Mouse (Mus musculus) brain, embryonic 18.5 days (tissue): ENCODE results near the gene Rcvrn.

Experiments used
- DNase-seq: peaks from one replicate; pipeline ENCODE4 v3.0.0-alpha.2; 2012; ENCODE audit warnings: low read depth, low spot score

Rcvrn gene

GRCm38 (mm10) chr11:67668460-67669007 lies 26.6 kb upstream of the Rcvrn start:
- no peak for DNase-seq

DNA sequence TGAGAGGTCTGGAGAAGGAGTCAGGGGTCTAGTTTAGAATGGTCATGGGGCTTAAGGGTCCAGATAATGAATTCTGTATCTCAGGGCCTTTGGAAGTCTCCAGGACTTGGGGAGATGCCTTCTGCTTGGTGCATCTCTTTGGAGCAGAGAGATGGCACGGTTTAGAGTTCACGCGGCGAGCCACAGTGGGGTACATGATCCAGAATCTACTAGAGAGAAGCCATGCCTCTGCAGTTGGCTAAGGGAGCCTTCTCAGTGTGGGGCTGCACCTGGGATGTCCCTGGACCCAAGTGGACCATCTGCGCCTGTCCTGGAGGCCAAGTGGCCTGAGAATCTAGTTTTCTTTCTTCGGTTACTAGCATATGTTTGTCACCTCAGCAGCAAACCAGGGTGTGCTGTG lies 25.1 kb upstream of the Rcvrn start:
- DNase-seq, result no peak

GRCm38 (mm10) chr11:67672140-67672539 lies 23.0 kb upstream of the Rcvrn start:
- no peak for DNase-seq

DNA sequence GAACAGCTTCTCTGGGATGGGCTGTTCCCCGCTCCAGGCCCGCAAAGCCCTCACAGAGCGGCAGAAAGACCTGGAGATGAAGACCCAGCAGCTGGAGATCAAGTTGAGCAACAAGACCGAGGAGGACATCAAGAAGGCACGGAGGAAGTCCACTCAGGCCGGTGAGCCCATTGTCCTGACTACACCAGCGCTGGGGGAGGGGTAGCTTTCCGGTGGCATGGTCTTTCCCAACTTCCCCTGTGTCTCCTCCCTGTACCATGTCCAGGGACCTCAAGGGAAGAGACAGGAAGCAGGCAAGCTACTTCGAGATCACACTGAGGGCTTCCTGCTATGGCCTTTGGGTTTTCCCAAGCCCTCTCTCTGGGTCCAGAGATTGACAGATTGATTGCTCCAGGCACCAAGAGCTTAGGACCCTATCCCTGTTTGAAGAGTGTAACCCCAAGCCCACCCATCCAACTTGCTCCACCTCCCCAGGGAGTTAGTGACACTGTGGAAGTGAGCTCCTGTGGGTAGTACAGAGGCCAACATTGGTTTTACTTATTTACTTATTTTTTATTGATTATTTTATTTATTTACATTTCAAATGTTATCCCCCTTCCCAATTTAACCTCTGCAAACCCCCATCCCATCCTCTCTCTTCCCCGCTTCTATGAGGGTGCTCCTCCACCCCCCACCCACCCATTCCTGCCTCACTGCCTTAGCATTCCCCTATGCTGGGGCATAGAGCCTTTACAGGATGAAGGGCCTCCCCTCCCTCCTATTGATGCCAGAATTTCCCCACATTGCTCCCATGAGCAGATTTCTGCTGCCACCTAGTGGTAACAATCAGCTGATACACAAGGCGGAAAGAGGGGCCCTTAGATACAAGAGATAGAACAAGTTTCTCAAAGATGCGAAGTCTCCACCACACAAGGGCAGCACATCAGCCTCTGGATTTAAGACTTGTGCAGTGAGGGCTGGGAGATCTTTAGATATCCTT lies 19.3 kb upstream of the Rcvrn start:
- peak; percentile 59 for DNase-seq

DNA sequence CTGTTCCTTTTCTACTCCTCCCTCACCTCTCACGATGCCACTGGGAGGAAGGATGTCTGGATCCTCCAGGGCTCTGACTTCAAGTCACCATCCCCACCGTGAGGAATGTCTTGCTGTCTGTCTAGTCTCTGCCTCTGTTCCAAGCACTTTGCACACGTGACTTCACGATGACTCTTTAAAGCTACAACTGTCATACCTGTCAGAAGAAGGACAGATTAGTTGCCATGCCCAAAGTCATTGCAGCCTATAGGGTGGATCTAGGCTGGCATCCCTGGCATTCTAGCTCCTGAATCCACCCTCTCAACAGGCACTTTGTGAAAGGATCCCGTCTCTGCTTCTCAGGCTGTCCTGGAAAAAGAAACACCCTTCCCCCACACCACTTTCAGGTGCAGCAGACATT lies 15.8 kb upstream of the Rcvrn start:
- no peak for DNase-seq

GRCm38 (mm10) chr11:67679930-67680329 lies 15.2 kb upstream of the Rcvrn start:
- no peak for DNase-seq

DNA sequence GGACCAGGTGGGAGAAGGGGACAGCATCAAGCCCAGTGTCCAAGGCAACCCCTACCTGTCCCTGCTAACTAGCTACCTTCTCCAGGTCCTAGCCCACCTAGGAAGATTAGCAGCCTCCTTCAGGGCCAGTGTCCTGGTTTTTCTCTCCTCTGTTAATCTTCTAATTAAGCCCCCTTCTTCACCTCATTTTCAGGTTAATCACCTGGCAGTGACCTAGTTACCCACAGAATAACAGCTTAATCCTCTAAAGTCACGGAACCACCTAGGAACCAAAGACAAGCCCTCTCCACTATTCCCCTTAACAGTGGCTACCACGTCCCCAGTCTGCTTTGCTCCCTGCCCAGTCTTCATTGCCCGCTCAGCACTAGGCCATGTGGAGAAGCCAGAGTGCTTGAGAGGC lies 13.3 kb upstream of the Rcvrn start:
- DNase-seq, result no peak

GRCm38 (mm10) chr11:67686109-67686508 lies 9.0 kb upstream of the Rcvrn start:
- DNase-seq, result peak; percentile 45

- DNase-seq, result peak; percentile 3
Observed at GRCm38 (mm10) chr11:67712976-67713375, 17.9 kb downstream of the Rcvrn start.

GRCm38 (mm10) chr11:67715382-67715781 lies 20.3 kb downstream of the Rcvrn start:
- DNase-seq, result no peak

- no peak for DNase-seq
Observed at GRCm38 (mm10) chr11:67721485-67721884, 26.4 kb downstream of the Rcvrn start.

- DNase-seq, result no peak
Observed at GRCm38 (mm10) chr11:67722399-67723156, 27.5 kb downstream of the Rcvrn start.

DNA sequence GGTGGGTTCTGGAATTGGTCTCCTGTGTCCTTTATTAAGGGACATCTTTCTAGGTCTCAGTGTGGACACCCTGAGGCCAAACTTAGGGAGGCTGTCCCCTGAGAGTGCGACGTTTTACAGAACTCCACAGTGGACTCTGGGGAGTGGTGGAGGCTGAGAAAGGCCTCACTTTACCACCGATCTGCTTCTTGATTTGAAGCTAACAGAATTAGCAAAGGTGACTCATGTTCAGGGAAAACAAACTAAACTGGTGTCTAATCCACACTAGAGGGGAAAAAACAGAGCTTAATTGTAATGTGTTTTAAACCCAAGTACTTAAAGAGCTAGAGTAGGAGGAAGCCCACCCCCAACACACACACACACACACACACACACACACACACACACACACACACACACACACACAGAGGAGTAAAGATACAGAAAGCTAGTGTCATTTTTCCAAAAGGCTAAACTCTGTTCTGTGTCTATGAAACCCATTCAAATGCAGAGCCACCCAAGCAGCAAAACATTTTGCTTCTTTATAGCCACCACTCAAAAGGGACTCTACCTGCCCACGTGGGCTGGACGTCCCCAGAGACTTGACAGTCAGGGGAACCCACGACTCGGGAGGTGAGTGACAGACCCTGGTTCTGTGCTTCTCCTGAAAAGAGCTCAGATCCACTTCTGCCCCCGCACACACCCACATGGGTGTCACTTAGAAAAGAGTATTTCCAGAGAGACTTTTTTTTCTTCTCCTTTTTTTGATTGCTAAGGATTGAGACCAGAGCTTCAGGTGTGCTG lies 28.3 kb downstream of the Rcvrn start:
- DNase-seq, result no peak

DNA sequence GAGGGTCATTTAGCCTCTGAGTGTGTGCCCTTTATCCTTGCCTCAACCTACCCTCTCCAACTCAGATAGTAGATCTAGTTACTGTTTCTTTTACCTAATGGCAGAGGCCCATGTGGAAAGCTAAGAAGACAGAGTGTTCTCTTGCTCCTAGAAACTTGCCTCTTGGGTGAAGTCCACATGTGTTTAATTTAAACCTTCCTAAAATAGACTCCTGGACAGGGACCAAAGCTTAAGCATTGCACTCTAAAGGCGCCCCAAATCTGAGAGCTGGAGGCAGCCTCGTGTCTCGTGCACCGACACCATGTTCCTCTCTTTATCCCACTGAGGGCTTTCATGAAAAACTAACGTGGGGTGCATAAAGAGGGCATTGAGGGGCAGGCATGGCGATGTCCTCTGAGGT lies 32.0 kb downstream of the Rcvrn start:
- DNase-seq, result no peak

- DNase-seq, result no peak
Observed at GRCm38 (mm10) chr11:67728726-67729125, 33.6 kb downstream of the Rcvrn start.

GRCm38 (mm10) chr11:67731056-67731455 lies 35.9 kb downstream of the Rcvrn start:
- no peak for DNase-seq

- no peak for DNase-seq
Observed at GRCm38 (mm10) chr11:67733726-67734125, 38.6 kb downstream of the Rcvrn start.

DNA sequence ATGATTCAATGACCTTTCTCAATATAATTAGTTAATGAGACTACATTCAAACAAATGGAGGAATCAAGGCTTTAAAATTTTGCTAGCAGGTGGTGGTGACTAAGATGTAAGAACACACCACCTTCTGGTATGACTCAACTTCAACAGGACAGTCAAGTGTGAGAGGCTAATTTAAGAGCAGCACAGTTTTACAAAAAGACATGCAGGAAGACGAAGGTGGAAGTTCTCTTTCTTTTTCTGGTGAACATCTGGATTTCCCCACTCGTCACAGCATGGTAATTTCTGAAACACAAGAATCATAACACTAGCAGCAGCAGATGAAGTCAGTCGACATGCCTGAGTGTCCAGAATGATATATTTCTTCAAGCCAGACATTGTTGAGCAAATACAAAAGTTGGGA lies 39.5 kb downstream of the Rcvrn start:
- no peak for DNase-seq

- DNase-seq, result no peak
Observed at GRCm38 (mm10) chr11:67738345-67738744, 43.2 kb downstream of the Rcvrn start.

DNA sequence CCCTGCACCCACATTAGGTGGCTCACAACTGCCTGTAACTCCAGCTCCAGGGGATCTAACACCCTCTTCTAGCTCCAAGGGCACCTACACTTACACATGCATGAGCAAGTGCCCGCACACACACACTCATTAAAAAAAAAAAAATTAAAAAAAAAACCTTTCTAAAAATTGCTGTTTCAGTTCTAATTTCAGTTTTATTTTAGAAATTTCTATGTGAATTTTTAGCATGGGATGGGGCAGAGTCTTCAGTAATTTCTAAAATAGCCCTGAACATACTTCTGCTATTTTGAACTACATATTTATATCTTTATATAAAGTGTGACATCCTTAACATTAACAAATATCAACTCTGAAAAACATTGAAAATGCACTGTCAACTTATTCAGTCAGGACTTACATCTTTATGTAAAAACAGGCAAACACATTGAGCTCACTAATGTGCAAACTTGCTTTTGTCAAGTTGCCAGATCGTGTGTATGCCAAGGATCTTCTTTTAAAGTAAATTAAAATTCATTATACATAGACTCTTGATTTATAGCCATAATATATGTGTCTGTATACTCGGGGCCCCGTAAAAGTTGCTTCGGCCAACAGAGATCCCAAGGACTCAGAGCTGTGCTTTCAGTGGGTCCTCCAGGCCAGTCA lies 43.8 kb downstream of the Rcvrn start:
- DNase-seq, result no peak

- no peak for DNase-seq
Observed at GRCm38 (mm10) chr11:67741569-67741968, 46.4 kb downstream of the Rcvrn start.
